Mouse (Mus musculus) urinary bladder, postnatal 4 days (tissue): ENCODE results near the gene Taf1b.
"Not testable (repeated sequence)": the region's sequence is repeated elsewhere in the genome, so short reads cannot be mapped to it uniquely, and the experiment has no call there.

Source experiments
- DNase-seq, 2 experiments: peaks; one replicate each; pipeline ENCODE4 v3.0.0; 2021 to 2022; ENCODE audit warnings: low spot score in 2 of 2

Gene Taf1b

GRCm38 (mm10) chr12:24498150-24498840 lies at the start of gene Taf1b:
Gene Taf1b (plus strand): TSS chr12:24498359.
- DNase-seq = peak; percentile 77 to 78

- DNase-seq = no peak
These were observed 37.8 kb upstream of the Taf1b start for GRCm38 (mm10) chr12:24460406-24460805.

- not testable (repeated sequence) for DNase-seq
These were observed 36.0 kb upstream of the Taf1b start for GRCm38 (mm10) chr12:24462121-24462520.

GRCm38 (mm10) chr12:24463490-24463889 lies 34.7 kb upstream of the Taf1b start:
- DNase-seq = not testable (repeated sequence)

- DNase-seq = no peak
These were observed 29.2 kb upstream of the Taf1b start for GRCm38 (mm10) chr12:24468966-24469365.

- DNase-seq = peak in 1 of 2 experiments; percentile 32
These were observed 27.2 kb upstream of the Taf1b start for GRCm38 (mm10) chr12:24470943-24471342.

GRCm38 (mm10) chr12:24473221-24473620 lies 24.9 kb upstream of the Taf1b start:
- DNase-seq = no peak

- DNase-seq = no peak
These were observed 13.2 kb upstream of the Taf1b start for GRCm38 (mm10) chr12:24484930-24485329.

GRCm38 (mm10) chr12:24486882-24487281 lies 11.3 kb upstream of the Taf1b start:
- no peak for DNase-seq

- DNase-seq = not testable (repeated sequence)
These were observed 5.7 kb upstream of the Taf1b start for GRCm38 (mm10) chr12:24492507-24492906.

GRCm38 (mm10) chr12:24493011-24493410 lies 5.1 kb upstream of the Taf1b start:
- no peak for DNase-seq

- no peak for DNase-seq
These were observed 4.7 kb upstream of the Taf1b start for GRCm38 (mm10) chr12:24493412-24493811.

GRCm38 (mm10) chr12:24494791-24495190 lies 3.4 kb upstream of the Taf1b start:
- not testable (repeated sequence) for DNase-seq

- not testable (repeated sequence) for DNase-seq
These were observed 804 bp downstream of the Taf1b start for GRCm38 (mm10) chr12:24498841-24499485.

- no peak for DNase-seq
These were observed 19.0 kb downstream of the Taf1b start for GRCm38 (mm10) chr12:24517118-24517517.

- no peak for DNase-seq
These were observed 22.9 kb downstream of the Taf1b start for GRCm38 (mm10) chr12:24521076-24521475.

GRCm38 (mm10) chr12:24525065-24525464 lies 26.9 kb downstream of the Taf1b start:
- not testable (repeated sequence) for DNase-seq

GRCm38 (mm10) chr12:24536390-24536789 lies 38.2 kb downstream of the Taf1b start:
- DNase-seq = no peak

- no peak for DNase-seq
These were observed 39.0 kb downstream of the Taf1b start for GRCm38 (mm10) chr12:24537201-24537600.

GRCm38 (mm10) chr12:24537965-24538364 lies 39.8 kb downstream of the Taf1b start:
- no peak for DNase-seq

GRCm38 (mm10) chr12:24541426-24542154 lies 43.4 kb downstream of the Taf1b start:
- no peak for DNase-seq

GRCm38 (mm10) chr12:24547686-24548085 lies 49.5 kb downstream of the Taf1b start:
- no peak for DNase-seq

- DNase-seq = no peak
These were observed 50.7 kb downstream of the Taf1b start for GRCm38 (mm10) chr12:24548885-24549284.
